Mouse (Mus musculus) urinary bladder, adult 2 months (tissue): Measurements from ENCODE around the gene Snd1. TPM values are rescaled to one million over a fixed set of nuclear protein-coding genes. Genes with fewer than 3 reads are reported as not detected.

Experiments used
- DNase-seq: peaks from one replicate; pipeline ENCODE4 v3.0.0; 2022; ENCODE audit warnings: low spot score
- polyA plus RNA-seq: library from polyadenylated mRNA; depleted of rRNA; stranded (reverse); fragments of >200 nt; gene quantifications from 2 replicates; pipeline ENCODE4 v1.2.3, GENCODE M21; 2012

The Snd1 gene
- polyA plus RNA-seq, 1 experiment, result 94.2 TPM

DNA sequence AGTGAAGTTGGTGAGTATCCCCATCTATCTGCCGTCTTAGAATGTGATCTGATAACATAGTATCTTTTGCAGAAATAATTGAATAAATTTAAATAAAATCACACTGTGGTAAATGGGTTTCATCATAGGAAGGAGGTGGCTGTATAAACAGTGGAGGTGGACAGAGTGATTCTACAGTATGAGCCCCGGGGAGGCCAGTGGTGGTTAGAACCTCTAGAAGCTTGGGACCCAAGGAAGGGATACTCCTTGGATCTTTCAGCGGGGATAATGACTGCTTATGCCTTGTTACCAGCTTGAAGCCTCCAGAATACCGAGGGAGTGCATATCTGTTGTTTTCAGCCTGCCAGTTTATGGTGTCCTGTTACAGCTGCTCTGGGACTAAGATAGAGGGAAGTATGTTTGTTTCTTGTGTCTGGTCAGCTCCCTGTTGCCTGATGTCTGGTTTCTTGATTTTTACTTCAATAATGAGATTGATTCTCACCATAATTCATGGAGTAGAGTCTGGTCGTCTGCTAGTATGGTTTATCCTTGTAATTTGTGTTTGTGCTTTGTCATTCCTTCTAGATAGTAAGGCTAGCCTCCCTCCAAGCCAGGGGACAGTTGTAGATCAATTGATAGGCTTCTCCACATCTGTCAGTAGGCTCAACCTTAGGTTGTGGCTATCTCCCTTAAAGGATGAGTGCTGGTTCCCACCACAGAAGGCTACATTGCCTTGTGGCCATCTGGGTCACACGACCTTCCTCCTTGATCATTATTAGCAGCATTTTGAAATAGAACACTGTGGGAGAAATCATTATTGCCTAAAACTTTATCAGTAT lies 160.8 kb downstream of the Snd1 start:
- no peak for DNase-seq

DNA sequence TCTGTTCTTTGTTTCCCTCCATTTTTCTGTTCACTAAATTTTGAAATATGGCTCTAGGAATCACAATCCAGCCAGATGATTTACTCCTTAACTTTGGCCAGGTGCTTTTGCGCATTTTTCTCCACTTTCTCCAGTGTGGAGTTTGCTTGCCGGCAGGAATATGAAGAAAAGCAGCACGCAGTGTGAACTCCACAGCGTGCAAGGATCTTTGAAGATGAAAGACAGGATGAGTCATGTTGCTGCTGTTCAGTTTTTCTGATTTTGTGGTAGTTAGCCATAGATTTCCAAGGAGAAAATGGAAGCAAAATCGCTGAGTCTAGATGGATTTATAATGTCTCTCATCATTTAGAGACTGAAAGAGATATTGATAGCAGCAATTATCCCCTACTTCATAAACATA lies 165.1 kb downstream of the Snd1 start:
- no peak for DNase-seq

DNA sequence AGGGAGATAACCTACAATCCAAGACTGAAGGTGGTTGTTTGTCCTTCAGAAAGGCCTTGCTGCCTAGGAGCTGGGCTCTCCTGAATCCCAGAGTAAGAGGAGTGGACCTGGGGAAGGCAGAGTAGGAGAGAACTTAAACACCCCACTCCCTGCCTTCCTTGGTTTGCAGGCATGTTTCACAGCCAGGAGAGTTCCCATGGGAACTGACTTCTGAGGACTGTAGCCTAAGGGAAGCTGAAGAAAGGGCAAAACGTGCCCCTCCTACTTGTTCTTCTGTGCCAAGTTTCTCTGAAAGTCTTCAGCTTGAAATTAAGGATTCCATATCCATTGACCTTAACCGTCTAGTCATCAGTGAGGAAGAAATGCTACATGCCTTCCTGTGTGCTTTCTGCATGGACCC lies 168.0 kb downstream of the Snd1 start:
- no peak for DNase-seq

DNA sequence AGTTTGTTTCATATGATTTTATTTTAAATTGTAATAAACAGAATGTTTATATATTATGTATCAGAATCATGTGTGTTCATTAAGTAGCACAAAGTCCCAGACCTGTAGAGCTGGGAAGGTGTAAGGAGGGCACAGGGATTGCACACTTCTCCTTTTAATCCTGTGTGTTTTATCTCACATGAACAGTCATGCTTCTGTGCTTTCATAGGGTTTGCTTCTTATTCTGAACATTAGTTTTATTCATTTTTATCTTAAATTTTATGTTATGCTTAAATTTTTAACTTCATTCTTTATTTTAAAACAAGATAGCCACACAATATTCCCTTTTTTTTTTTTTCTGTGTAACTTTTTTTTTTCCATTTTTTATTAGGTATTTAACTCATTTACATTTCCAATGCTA lies 170.3 kb downstream of the Snd1 start:
- no peak for DNase-seq

DNA sequence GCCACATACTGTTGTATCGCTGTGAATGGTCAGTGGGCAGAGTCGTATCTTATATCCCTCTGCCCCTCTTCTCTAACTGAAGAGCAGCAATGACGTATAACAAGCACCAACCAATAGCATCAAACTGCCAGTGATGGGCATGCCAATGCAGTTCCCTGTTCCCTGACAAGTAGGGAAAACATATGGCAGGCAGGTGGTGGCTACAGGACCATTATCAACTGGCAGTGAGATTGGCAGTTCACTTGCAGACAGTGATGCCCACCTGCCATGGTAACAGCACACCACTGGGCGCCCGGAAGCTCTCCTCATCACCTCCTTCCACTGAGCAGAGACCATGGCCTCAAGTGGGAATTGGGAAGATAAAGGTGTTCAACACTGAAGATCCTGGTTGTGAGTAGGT lies 181.6 kb downstream of the Snd1 start:
- DNase-seq, result no peak

DNA sequence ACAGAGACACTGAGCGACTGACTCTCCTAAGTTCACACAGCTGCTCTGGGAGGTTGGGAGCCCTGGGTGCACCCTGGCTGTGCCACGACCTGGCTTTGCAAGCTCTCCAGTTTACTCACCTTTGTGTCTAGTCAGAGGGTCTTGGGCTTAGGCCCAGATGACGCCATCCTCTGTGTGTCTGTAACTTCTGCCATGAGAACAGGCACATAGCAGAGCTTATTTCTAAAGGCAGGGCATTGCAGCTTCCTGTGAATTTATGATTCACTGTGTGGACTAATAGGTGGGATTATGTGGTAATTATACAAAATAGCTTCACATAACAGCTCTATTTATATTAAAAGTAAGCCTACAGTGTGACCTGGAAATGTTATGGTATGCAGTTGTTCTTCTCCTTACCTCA lies 188.1 kb downstream of the Snd1 start:
- no peak for DNase-seq

DNA sequence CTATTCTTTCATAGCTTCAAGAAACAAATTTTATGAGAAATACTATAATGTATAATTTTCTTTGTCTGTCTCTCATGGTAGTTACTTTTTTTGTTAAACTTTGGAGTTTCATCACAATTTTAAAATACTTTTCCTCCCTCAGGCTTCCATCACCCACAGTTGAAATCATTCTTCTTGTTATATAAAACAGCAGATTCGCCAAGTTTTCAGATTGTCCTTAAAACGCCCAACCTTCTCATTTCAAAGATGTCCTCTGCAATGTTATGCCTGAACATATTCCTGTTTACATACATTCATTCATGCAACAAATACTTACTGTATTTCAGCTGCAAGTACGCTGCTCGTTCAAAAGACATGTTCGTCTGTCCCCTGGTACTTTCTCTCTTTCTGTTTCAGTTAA lies 188.7 kb downstream of the Snd1 start:
- DNase-seq, result no peak

DNA sequence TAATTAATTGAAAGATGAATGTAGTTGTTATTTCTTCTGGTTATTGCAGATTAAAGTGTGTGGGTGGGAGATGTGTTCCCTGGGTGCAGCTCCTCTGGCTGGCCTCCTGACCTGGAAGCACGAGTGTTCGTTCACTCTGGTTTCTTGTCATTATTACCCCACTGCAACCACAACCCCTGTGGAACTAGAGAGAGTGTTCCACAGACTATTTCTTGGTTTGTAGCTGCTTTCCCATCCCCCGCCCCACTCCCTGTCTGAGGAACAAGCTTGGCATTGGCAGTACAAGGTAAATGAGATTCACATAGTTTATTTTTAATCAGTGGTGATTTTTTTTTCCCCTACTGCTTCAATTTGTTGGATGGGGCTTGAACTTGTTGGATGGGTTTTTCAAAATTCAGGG lies 189.8 kb downstream of the Snd1 start:
- DNase-seq, result no peak

DNA sequence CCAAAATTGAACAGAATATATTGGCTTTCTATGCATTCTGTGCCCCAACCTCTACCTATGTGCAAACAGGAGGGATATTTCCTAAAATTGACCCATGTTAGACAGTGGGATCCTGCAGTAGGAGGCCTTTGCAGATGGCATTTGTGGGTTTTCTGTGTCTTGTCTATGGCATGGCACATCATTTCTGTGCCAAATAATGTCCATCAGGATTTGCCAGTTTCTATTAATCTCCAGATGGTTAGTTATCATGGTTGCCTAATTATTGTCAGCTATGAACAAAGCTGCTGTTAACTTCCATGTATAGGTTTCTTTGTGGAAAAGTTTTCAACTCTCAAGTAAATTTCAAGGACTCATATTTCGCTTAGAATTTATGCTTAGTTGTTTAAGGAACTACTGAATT lies 192.6 kb downstream of the Snd1 start:
- DNase-seq, result no peak

DNA sequence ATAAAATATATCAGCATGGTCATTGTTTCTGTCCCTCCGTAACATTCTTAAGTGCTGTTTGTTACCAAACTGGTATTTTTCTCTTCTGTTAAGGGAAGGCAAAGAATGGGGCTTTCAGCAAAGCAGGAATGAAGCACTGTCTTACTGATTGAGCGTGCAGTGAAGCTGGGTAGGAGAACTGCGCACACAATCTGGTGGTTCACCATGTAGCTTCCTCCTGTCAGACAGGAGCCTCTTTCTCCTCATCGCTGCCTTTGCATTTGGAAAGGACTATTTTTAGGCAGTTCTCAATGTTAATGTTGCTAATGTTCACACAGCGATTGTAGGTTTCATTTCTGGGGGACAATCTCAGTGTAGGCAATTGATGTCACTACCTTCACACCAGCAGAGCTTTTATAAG lies 194.3 kb downstream of the Snd1 start:
- no peak for DNase-seq

DNA sequence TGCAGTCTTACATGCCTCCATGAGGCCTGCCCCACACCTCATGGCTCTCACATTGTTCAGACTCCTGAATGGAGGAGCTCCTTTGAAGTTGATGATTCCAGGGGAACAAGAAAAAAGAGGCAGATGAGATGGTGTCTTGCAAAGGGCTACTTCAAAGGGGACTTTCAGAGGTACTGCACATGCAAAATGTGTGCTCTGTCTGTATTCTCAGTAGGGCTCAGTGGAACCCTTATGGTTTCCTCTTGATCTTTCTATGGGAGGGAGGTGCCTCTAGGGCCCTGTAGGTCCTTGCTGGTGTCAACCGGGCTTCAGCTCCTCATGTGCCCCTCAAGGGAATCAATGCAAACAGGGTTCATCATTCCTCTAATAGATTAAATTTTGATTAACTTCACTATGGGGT lies 197.4 kb downstream of the Snd1 start:
- no peak for DNase-seq

DNA sequence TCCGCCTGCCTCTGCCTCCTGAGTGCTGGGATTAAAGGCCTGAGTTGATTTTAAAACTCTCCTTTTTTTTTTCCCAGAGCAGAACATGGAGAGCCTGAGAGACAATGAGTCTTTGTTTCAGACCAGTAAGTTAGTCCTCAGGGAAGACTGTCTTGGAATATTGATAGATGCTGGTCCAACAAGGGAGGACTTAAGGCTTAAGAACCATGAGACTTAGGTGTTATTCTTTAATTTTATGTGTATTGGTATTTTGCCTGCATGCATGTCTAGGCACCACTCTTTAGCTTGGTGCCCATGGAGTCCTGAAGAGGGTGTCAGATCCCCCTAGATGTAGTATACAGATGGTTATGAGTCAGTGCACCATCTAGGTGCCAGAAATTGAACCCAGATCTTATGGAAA lies 199.7 kb downstream of the Snd1 start:
- no peak for DNase-seq

DNA sequence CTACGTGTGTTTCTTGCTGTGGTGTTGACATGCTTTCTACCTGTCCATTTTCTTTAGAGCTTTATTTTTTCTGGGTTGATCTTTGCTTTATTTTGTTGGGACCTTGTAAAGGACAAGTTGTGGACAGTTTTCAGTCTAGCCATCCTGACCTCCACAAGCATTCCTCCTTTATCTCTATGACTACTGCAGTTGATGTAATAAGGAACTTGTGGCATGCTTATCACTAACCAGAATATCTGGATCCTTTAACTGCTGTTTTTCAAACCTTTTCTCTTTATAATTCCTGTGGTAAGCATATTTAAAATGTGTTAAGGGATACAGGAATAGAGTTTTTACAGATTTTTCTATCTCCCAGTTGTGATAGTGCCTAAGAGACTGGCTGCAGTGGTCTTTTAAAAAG lies 204.0 kb downstream of the Snd1 start:
- DNase-seq, result no peak

DNA sequence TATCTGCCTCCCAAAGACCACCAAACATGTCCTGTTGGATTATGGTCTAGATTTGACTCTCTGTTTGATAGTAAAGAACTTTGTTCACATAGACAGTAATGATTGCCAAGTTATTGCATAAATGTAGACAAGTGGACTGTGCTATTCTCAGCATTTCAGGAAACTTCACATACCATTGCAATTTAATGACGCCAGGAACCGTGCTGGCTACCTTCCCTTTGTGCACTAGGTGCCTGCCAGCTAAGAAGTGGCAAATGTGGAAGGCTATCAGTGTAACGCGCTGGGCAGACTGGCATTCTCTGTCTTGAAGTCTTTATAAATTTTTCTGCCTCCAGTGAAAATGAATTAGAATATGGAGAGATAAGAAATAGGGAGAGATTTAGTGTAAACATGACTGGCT lies 205.6 kb downstream of the Snd1 start:
- DNase-seq, result no peak

DNA sequence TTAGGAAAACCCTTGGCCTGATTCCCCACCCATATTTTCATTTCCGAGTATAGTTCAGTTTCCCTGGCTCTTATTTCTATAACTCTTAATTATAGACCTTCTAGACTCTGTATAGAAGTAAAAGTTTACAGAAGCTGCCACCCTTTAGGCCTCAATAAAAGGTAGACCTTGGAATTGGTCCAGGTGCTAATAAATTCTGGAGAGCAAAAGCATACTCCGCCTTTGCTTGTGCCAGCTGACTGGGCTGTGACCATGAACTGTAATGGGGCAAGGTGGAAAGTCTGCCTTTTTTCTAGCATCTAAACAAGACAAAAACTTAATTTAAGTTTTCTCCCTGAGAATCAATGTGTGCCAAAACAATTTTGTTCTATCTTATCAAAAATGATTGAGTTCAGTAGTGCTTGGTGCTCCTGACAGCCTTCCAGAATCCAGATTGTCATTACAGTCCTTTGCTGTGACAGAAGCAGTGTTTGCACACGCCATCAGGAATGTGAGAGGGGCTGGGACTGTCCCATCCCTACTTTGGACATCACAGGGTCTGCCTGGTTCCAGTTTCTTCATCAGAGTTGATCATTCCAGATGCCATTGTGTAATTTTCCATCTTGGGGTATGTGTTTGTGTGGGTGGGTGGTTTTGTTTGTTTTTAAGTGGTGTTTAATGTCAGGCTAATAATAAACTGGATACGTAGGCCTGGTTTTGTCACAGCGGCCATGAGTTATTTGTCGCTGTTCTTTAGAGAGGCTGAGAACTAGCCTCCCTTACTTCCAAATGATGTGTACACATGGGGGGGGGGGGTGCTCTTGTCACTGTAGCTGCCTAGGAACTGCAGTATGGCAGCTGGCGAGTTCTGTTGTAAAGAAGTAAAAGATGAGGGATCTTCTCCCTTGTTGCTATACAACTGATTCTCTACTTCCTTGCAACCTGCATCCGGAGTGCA lies 206.8 kb downstream of the Snd1 start:
- no peak for DNase-seq

DNA sequence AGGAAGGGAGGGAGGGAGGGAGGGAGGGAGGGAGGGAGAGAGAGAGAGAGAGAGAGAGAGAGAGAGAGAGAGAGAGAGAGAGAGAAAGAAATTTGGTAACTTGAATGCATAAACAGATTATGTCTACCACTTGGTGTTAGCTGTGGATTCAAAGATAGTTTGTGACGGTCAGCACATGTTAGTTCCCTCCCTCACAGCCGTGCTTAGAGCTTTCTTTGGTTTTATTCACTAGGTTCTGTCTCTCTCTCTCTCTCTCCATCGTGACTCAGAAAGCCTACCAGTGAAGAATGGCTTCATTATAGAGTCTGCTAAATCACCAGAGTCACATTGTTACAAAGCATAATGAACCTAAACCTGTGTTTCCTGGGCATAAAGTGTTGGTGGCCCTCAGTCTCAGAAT lies 210.1 kb downstream of the Snd1 start:
- no peak for DNase-seq

DNA sequence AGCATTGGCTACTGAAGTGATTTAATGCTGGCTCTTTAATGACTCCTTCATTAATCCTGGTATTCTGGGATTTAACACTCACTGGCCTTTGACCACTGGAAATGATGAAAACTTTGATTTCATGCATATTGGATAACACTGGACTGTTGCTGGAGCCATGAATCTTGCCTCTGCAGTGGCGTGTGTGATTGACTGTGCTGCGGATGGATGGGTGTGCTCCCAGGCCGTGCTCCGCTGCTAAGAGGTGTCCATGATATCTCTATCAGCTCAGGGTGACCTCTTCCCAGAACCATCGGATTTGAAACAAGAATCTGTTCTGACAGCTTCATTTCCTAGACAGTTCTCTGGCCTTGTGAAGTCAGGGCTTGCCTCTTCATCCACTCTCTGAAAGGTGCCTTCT lies 210.8 kb downstream of the Snd1 start:
- DNase-seq, result no peak

DNA sequence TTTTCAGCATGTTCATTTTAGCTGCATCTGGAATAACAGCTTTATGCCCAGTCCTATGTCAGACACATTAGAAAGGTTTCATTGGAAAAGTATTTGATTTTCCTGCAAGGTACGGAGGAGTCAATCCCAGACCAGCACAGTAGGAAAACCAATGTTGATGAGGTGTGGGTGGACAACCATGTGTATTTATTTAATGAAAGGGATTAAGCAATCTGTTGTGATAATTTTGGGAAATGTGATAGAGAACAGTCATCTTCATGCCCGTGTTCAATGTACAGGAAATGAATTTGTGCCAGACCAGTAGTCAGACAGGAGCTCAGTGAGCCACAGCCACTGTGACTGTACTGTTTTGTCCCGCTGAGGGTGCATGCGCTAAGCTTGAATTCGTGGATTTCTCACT lies 212.8 kb downstream of the Snd1 start:
- DNase-seq, result no peak

DNA sequence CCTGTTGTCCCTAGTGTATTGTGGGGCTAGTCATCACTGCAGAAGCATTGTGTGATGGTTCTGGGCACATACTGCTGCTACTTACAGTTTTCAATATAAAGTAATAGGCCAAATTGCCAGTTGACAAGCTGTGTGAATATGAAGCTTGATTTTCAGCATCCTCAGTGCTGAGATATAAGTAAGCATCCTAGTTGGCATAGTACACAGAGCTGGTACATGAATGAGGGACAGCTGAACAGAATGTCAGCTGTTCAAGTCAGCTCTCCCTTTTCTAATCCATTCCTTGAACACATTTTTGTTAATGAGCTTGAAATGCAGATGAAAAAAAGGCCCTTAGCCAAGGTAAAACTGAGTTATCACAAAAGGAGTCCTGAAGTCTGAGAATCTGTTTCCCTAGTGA lies 217.7 kb downstream of the Snd1 start:
- DNase-seq, result no peak

DNA sequence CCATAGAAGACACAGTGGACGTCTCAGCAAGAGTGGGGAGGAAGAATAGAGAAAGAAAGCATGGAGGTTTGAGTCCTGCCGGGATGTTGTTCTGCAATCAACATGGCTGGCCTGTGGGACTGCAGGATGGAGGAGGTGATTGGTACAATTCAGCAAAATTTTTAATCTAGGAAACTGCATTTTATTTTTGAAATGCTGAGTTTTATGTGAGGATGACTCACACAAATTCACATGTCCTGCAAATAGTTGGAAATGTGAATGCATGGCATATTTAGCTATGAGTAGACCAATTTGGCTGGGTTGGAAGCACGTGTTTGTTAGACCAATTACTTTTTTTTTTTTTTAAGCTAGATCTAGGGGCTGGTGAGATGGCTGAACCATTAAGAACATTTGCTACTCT lies 222.3 kb downstream of the Snd1 start:
- no peak for DNase-seq

DNA sequence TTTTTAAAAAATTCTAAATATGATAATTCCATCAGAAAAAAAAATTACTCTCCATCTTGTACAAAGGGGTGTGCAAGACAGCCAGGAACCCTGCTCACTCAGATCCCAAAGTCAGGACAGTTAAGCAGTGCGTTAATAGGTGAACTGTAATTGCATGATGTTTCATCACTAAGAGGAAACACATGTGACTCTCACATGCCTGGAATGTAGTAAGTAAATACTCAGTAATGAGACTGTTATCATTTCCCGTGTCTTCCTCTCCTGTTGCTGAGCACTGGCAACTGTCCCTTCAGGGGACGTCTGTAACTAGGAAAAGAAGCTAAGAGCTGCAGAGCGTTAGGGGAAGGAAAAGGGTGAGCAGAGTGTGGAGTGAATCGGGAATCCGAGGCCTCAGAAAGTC lies 229.7 kb downstream of the Snd1 start:
- DNase-seq, result no peak

DNA sequence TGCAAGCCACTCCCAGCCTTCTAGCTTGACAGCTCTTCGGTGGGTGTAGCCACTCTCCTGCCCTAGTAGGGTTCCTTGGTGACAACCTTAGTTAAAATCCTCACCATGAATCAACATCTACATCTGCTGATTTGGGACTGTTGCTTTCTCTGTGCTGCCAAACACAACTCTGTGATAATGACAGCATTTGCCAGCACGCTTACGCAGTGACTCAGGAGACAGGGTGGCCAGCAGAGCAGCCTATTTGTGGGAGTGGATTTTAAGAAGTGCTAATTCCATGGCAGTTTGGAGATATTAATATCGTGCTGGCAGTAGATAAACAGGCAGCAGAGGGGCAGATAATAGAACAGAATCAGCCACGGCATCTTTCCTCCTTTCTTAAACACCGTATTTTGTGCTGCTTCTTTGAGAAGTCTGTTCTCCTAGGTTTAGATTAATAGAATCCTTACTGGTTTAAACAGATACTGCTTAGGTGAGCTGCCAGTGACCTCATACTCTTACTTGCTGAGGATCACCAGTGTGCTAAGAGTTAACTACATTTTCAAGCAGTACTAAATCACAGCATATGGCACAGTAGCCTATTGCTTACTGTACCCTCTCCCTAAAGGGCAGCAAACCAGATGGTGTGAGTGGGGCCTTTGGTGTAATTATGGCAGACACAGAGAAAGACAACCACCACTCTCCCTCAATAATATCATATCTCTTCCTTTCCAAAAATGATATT lies 230.6 kb downstream of the Snd1 start:
- DNase-seq, result no peak
